Mouse (Mus musculus) neural tube, embryonic 13.5 days (tissue): ENCODE measurements around the gene Pla2g12a. TPM values are rescaled to one million over a fixed set of nuclear protein-coding genes. Genes with fewer than 3 reads are reported as not detected.

Experiments
- ATAC-seq: fragments of 200-750 bp; cut with Nextera tagmentation; 2 replicates; pipeline ENCODE4 v1.8.0; 2017; ENCODE audit warnings: low read depth, mild to moderate bottlenecking, moderate TSS enrichment, moderate library complexity
- H3K27ac ChIP-seq: fragments of 300-500 bp; sonication (generic); replicated peaks from 2 replicates; pipeline ENCODE4 v1.5.1; 2015; ENCODE audit warnings: moderate library complexity, mild to moderate bottlenecking, inconsistent platforms
- H3K27me3 ChIP-seq: fragments of 300-500 bp; sonication (generic); 2 replicates; pipeline ENCODE4 v1.6.1; 2015; ENCODE audit warnings: mild to moderate bottlenecking, inconsistent platforms
- H3K36me3 ChIP-seq: fragments of 300-500 bp; sonication (generic); 2 replicates; pipeline ENCODE4 v1.6.1; 2015; ENCODE audit warnings: mild to moderate bottlenecking, inconsistent platforms
- H3K4me1 ChIP-seq: fragments of 300-500 bp; sonication (generic); replicated peaks from 2 replicates; pipeline ENCODE4 v1.6.1; 2015; ENCODE audit warnings: inconsistent platforms
- H3K4me2 ChIP-seq: fragments of 300-500 bp; sonication (generic); 2 replicates; pipeline ENCODE4 v1.6.1; 2015; ENCODE audit warnings: inconsistent platforms, mild to moderate bottlenecking, moderate library complexity
- H3K4me3 ChIP-seq: fragments of 300-500 bp; sonication (generic); 2 replicates; pipeline ENCODE4 v1.5.1; 2015; ENCODE audit warnings: mild to moderate bottlenecking, inconsistent platforms
- H3K9ac ChIP-seq: fragments of 300-500 bp; sonication (generic); 2 replicates; pipeline ENCODE4 v1.6.1; 2015; ENCODE audit warnings: moderate library complexity, mild to moderate bottlenecking, inconsistent platforms
- H3K9me3 ChIP-seq: fragments of 300-500 bp; sonication (generic); 2 replicates; pipeline ENCODE4 v1.6.1; 2016; ENCODE audit warnings: inconsistent platforms
- WGBS: fragments of 180-500 bp; shearing (Covaris S2); methylation state at CpG from one replicate; pipeline ENCODE4 v1.1.7; 2015; 5-methylcytosine and 5-hydroxymethylcytosine counted together
- polyA plus RNA-seq: library from polyadenylated mRNA; unstranded; fragments of >200 nt; fragmentation: Nextera tagmentation; extraction: Ambion mirVana; gene quantifications from 2 replicates; pipeline ENCODE4 v1.2.1, GENCODE M21; 2015

Pla2g12a gene
- polyA plus RNA-seq: 30.2 and 31.0 TPM in 2 replicates

DNA sequence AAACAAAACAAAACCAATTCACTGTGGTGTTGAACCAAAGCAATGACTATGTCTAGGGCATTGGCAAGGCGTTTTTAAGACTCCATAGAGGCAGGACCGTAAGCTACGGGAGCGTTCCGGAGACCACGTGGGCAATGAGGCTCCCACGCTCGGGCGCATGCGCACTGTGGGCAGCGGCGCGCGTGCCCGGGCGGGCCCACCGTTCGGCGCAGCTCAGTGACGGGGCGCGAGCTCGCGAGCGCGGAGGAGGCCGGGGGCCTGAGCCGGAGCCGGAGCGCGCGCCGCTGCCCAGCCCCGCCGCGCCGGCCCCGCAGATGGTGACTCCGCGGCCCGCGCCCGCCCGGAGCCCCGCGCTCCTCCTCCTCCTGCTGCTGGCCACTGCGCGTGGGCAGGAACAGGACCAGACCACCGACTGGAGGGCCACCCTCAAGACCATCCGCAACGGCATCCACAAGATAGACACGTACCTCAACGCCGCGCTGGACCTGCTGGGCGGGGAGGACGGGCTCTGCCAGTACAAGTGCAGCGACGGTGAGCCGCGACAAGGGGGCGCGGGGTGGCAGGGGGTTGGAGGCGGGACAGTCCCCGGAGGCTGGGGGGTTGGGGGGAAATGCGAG lies at the start of gene Pla2g12a:
TSS of gene Pla2g12a (plus strand) at position 202 of the 617 bp plus-strand sequence.
- Histone ChIP-seq H3K36me3 (no peaks in the 10 kb centered on the region), H3K9me3 (no peaks in the 10 kb centered on the region), H3K4me1 (peaks cover 12% of the 10 kb centered on the region), H3K4me2 (peak within 1 kb of the TSS; percentile 88), H3K27me3 (no peaks in the 10 kb centered on the region; the same call in 1 of the 2 replicates), H3K4me3 (peak within 1 kb of the TSS; percentile 62), H3K9ac (peak within 1 kb of the TSS; percentile 85), H3K27ac (peak within 1 kb of the TSS; percentile 88)
- WGBS: under 1% methylated on average over 66 of the region's 66 CpGs
- peak; percentile 95 for ATAC-seq

DNA sequence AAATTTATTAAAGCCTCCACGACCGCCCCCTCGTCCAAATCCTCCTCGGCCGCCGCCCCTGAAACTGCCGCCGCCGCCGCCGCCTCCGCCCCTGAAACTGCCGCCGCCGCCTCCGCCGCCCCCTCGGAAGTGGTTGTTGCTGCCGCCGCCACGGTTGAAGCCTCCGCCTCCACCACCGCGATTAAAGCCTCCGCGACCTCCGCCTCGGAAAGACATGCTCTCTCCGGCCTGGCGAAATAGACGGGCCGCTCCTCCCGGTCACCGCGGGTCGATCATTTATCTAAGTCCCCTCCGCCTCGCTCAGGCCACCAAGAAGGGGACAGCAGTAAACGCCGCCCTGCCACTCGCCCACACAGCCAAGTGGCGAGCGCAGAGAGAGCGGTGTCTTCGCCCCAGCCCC lies 47.8 kb upstream of the Pla2g12a start:
- no peak for ATAC-seq
- Histone ChIP-seq H3K4me1 (peaks cover 12% of the 10 kb centered on the region), H3K9ac (peak overlapping the region; percentile 84), H3K36me3 (peaks cover 19% of the 10 kb centered on the region), H3K4me2 (peak overlapping the region; percentile 82), H3K27ac (peak overlapping the region; percentile 90), H3K27me3 (no peaks in the 10 kb centered on the region), H3K9me3 (no peaks in the 10 kb centered on the region), H3K4me3 (peak overlapping the region; percentile 95)
- 0% methylated on average over 44 of the region's 45 CpGs for WGBS

DNA sequence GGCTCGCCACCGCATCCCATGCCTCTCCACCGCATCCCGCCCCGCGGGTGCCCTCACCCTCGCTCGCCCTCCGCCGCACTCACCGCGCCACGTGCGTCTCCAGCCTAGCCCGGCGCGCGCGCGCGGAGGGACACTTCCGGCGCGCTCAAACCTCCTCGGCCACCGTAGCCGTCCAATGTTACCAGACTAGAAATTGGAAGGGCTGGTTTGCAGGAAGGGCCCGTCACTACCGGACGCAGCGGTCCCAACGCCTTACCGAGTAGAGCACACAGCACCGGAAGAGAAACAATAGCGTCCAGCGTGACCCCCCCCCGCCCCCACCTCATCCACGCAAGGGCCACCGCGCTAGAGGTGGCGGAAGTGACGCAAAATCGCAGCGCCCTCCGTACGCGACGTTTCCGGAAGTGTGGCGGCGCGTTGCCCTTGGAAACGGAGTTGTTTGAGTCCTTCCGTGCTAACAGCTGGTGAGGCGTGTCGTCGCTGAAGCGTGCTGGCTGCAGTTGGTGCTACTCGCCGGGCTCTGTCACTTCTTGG lies 47.3 kb upstream of the Pla2g12a start, which contains the start of gene Gar1:
TSS of gene Gar1 (minus strand) at position 362 of the 534 bp plus-strand sequence.
- no peaks in the 10 kb centered on the region for H3K27me3 ChIP-seq
- H3K4me3 ChIP-seq: peak within 1 kb of the TSS; percentile 95
- H3K36me3 ChIP-seq: peaks cover 14% of the 10 kb centered on the region
- H3K27ac ChIP-seq: peak within 1 kb of the TSS; percentile 90
- no peaks in the 10 kb centered on the region for H3K9me3 ChIP-seq
- peaks cover 12% of the 10 kb centered on the region for H3K4me1 ChIP-seq
- peak within 1 kb of the TSS; percentile 84 for H3K9ac ChIP-seq
- WGBS: under 1% methylated on average over 60 of the region's 60 CpGs
- ATAC-seq: peak; percentile 95
- peak within 1 kb of the TSS; percentile 82 for H3K4me2 ChIP-seq

DNA sequence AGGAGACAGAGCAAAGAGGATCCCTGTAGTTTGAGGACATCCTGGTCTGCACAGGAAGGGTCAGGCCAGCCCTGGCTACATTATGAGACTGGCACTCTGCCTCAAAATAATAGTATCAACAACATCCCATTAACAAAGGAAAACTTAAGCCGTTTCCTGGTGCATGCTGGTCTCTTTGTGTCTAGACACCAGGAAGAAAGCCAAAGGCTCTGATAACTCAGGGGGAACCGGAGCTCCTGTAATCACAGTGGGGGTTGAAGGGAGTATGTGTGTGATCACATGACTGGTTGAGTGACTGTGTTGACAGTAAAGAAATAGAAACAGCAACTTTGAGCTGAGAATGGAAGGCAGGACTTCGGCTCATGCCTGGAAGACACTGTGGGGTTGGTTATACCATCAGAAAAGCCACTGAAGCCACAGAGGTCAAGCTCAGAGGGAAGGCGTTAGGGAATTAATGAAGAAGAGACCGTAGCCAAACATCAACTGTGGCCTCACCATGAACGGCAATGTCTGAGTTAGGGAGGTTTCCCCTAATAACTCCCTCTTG lies 42.9 kb upstream of the Pla2g12a start, which contains the start of gene Cfi:
TSS of gene Cfi (plus strand) at position 497 of the 547 bp plus-strand sequence.
- no peak for ATAC-seq
- H3K9me3 ChIP-seq: no peaks in the 10 kb centered on the region
- 77% methylated on average over 6 of the region's 6 CpGs for WGBS
- H3K4me1 ChIP-seq: no peaks in the 10 kb centered on the region
- H3K4me3 ChIP-seq: no peak within 1 kb of the TSS
- no peaks in the 10 kb centered on the region for H3K36me3 ChIP-seq
- no peak within 1 kb of the TSS for H3K27ac ChIP-seq
- H3K4me2 ChIP-seq: no peak within 1 kb of the TSS
- no peaks in the 10 kb centered on the region for H3K27me3 ChIP-seq
- H3K9ac ChIP-seq: no peak within 1 kb of the TSS

DNA sequence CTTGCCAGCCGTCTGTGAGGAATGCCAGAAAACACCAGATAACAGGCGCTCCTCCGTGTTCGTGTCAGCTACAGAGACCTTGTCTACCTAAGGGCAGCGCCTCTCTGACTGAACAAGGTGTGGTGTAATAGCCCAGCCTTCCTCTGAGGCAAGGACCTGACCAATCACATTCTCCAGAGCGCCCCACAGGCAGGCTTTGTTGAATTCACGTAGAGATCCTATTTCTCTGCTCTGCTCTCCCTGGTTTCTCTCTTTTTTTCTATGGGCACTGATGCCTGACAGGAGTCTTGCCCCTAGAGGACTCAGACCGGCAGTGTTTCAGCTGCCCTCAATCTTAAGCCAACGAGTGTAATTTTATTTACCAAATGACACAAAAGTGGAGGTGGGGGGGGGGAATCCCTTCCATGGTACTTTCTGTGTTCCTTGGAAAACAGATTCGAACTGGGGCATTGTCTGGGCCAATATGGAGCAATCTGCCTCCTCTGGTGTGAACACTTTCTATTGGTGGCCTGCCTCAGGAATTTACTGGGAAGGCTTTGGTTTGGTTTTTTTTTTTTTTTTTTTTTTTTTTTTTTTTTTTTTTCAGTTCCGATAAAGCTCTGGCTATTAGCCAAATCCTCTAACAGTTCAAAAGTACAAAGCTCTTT lies 42.2 kb upstream of the Pla2g12a start:
- WGBS: 28% methylated on average over 11 of the region's 11 CpGs
- Histone ChIP-seq H3K9me3 (no peaks in the 10 kb centered on the region), H3K36me3 (no peaks in the 10 kb centered on the region), H3K27ac (no peak overlapping the region), H3K4me1 (no peaks in the 10 kb centered on the region), H3K4me3 (no peak overlapping the region), H3K27me3 (no peaks in the 10 kb centered on the region), H3K4me2 (no peak overlapping the region), H3K9ac (no peak overlapping the region)
- no peak for ATAC-seq

DNA sequence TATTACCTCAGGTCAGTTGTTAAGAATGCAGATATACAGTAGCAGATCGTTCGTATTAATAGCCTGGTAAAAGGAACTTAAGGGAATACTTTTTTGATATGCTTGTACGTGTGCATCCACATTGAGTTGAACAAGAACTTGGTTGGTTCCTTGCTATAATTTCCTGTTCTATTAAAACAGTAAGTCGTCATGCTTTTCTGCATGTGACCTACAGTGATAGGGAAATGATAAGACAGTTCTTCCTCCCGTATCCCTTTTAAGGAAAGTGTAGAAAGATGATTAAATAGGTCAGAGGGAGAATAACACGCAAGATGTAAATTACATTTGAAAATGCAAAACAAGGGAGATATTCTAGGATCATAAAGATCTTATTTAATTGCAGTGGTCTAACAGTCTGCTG lies 41.4 kb upstream of the Pla2g12a start:
- Histone ChIP-seq H3K4me3 (no peak overlapping the region), H3K4me1 (no peaks in the 10 kb centered on the region), H3K9me3 (no peaks in the 10 kb centered on the region), H3K9ac (no peak overlapping the region), H3K4me2 (no peak overlapping the region), H3K27ac (no peak overlapping the region), H3K36me3 (no peaks in the 10 kb centered on the region), H3K27me3 (no peaks in the 10 kb centered on the region)
- ATAC-seq: no peak
- 93% methylated on average over 6 of the region's 6 CpGs for WGBS

DNA sequence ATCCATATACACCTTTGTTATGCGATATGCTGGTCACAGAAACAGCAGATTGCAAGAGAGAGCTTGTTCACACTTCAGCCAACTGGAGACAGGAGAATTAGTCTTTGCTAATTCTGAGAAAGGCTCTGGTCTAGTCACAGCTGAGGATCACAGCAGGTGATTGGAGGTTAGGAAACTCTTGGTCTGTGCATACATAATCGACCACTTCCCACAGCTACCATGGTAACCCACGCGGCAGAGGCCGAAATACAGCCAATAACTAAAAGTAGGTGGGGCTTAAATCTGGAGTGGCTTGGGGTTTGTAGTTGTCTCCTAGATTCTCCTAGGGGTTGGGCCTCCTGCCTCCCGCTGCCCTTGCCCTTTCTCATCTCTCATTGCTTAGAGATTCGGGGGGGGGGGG lies 40.4 kb upstream of the Pla2g12a start:
- Histone ChIP-seq H3K4me3 (no peak overlapping the region), H3K36me3 (no peaks in the 10 kb centered on the region), H3K9ac (no peak overlapping the region), H3K9me3 (no peaks in the 10 kb centered on the region), H3K4me1 (no peaks in the 10 kb centered on the region), H3K27ac (no peak overlapping the region), H3K27me3 (no peaks in the 10 kb centered on the region), H3K4me2 (no peak overlapping the region)
- 55% methylated on average over 7 of the region's 7 CpGs for WGBS
- no peak for ATAC-seq

DNA sequence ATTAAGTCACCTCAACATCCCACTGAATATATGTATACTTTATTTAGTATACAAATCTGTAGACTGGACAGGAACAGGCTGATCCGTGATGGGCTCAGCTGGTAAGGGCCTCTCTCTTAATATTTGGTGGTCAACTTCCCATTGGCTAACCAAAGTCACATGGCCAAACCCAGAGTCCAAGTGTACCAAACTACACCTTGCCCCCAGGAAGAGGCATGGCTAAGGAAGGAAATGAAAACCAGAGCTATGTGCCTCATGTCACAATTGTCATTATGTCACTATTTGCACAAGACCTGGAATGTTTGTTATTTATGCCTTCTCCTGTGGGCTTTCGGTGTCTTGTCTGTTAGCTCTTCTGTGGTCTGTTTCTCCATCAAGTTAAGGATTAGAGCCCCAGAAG lies 32.5 kb upstream of the Pla2g12a start:
- no peaks in the 10 kb centered on the region for H3K36me3 ChIP-seq
- no peak overlapping the region for H3K4me2 ChIP-seq
- no peak overlapping the region for H3K4me3 ChIP-seq
- H3K27me3 ChIP-seq: no peaks in the 10 kb centered on the region
- 85% methylated on average over 2 of the region's 2 CpGs for WGBS
- H3K4me1 ChIP-seq: no peaks in the 10 kb centered on the region
- H3K9me3 ChIP-seq: no peaks in the 10 kb centered on the region
- no peak overlapping the region for H3K27ac ChIP-seq
- no peak overlapping the region for H3K9ac ChIP-seq
- no peak for ATAC-seq

DNA sequence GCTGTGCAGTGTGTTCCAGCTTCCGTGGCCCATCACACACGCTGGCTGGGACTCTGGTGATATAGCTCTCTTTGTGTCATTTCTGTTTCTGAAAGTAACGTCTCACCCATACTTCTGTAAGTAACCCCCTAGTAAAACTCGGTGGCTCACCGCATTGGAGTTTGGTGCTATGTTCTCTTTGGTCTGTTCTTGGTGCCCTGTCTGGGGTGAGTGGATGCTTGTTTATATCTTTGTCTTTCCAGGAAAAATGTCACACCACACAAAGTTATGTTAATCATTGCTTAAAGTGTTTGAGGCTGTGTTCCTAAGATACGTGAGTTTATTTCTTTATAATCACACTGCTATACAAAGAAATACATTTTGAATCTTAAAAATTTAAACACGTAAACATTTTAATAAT lies 31.6 kb upstream of the Pla2g12a start:
- no peaks in the 10 kb centered on the region for H3K9me3 ChIP-seq
- WGBS: 86% methylated on average over 7 of the region's 7 CpGs
- H3K27me3 ChIP-seq: no peaks in the 10 kb centered on the region
- H3K4me3 ChIP-seq: no peak overlapping the region
- H3K4me2 ChIP-seq: no peak overlapping the region
- H3K4me1 ChIP-seq: no peaks in the 10 kb centered on the region
- no peaks in the 10 kb centered on the region for H3K36me3 ChIP-seq
- ATAC-seq: no peak
- H3K9ac ChIP-seq: no peak overlapping the region
- no peak overlapping the region for H3K27ac ChIP-seq

DNA sequence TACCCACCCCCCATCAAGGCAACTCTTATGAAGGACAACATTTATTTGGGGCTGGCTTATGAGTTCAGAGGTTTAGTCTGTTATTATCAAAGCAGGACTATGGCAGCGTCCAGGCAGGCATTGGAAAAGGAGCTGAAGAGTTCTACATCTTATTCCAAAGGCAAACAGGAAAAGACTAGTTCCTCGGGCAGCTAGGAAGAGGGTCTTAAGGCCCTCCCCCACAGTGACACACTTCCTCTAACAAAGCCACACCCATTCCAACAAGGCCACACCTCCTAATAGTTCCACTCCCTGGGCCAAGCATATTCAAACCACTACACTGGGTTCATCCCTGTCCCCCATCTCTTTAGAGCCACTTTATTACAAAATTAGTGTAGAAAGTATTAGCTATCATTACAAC lies 15.8 kb upstream of the Pla2g12a start:
- H3K4me1 ChIP-seq: no peaks in the 10 kb centered on the region
- no peak overlapping the region for H3K27ac ChIP-seq
- no peak for ATAC-seq
- H3K9me3 ChIP-seq: no peaks in the 10 kb centered on the region
- H3K4me3 ChIP-seq: no peak overlapping the region
- WGBS: 75% methylated on average over 2 of the region's 2 CpGs
- no peak overlapping the region for H3K9ac ChIP-seq
- no peaks in the 10 kb centered on the region for H3K36me3 ChIP-seq
- H3K4me2 ChIP-seq: no peak overlapping the region
- no peaks in the 10 kb centered on the region for H3K27me3 ChIP-seq

DNA sequence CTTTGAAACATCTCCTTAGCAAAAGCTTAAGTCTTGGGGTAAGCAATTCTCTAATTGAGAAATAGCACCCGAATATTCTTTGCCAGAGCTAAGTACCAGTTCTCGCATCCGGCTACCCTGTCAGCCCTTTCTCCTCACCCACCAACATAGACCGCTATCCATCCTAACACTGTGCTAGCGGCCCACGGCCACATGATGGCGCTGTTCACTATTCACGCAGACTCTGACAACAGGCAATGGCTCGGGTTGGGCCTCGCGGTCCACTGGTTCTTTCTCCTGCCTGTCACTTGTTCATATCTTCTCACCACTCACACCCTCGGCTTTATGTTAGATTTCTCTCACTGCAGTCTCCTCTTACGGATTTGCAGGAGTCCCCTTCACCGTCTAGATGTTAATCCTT lies 14.7 kb upstream of the Pla2g12a start:
- Histone ChIP-seq H3K4me3 (no peak overlapping the region), H3K9me3 (no peaks in the 10 kb centered on the region), H3K36me3 (no peaks in the 10 kb centered on the region), H3K4me2 (no peak overlapping the region), H3K4me1 (no peaks in the 10 kb centered on the region), H3K27ac (no peak overlapping the region), H3K9ac (no peak overlapping the region), H3K27me3 (no peaks in the 10 kb centered on the region)
- WGBS: 54% methylated on average over 14 of the region's 14 CpGs
- ATAC-seq: no peak

DNA sequence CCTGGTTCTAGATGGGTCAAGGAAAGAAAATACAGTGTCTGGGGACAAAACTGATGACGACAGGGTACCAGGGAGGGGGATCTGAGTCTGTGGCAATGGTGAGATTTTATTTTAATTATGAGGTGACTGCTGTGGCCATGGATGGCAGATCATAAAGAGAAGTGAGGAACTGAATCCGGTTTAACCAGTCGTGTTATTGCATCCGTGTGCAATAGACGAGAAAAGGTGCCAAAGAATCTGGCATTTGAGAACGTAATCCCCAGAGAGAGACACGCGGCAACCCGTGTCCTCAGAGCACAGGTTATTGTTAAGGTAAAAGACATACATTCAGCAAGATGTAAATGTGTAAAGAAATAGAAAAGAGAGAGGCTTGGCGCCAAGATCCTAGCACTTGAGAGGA lies 1.1 kb upstream of the Pla2g12a start:
- H3K27ac ChIP-seq: no peak overlapping the region
- no peak overlapping the region for H3K4me2 ChIP-seq
- no peaks in the 10 kb centered on the region; the same call in 1 of the 2 replicates for H3K27me3 ChIP-seq
- no peak overlapping the region for H3K9ac ChIP-seq
- H3K36me3 ChIP-seq: no peaks in the 10 kb centered on the region
- H3K4me1 ChIP-seq: peaks cover 12% of the 10 kb centered on the region
- no peak overlapping the region for H3K4me3 ChIP-seq
- WGBS: 94% methylated on average over 10 of the region's 10 CpGs
- no peak for ATAC-seq
- no peaks in the 10 kb centered on the region for H3K9me3 ChIP-seq
